Mouse (Mus musculus) layer of hippocampus, adult 11-12 months (tissue): ENCODE results near the gene Wipi1.
"Not testable (repeated sequence)": the region's sequence is repeated elsewhere in the genome, so short reads cannot be mapped to it uniquely, and the experiment has no call there.

ENCODE experiments used
- DNase-seq: peaks from one replicate; pipeline ENCODE4 v3.0.0; 2022; ENCODE audit warnings: low spot score

The Wipi1 gene

GRCm38 (mm10) chr11:109611303-109612149 lies at the start of gene Wipi1:
Gene Wipi1 (minus strand): TSS chr11:109611967.
- DNase-seq, result peak; percentile 99

GRCm38 (mm10) chr11:109660526-109660925 lies 48.8 kb upstream of the Wipi1 start:
- not testable (repeated sequence) for DNase-seq

GRCm38 (mm10) chr11:109656232-109656631 lies 44.5 kb upstream of the Wipi1 start:
- no peak for DNase-seq

- DNase-seq, result no peak
Measured at GRCm38 (mm10) chr11:109654581-109654980, 42.8 kb upstream of the Wipi1 start.

GRCm38 (mm10) chr11:109653201-109653600 lies 41.4 kb upstream of the Wipi1 start:
- no peak for DNase-seq

GRCm38 (mm10) chr11:109652505-109652904 lies 40.7 kb upstream of the Wipi1 start:
- DNase-seq, result no peak

- DNase-seq, result no peak
Measured at GRCm38 (mm10) chr11:109651566-109652024, 39.8 kb upstream of the Wipi1 start.

GRCm38 (mm10) chr11:109650788-109651565 lies 39.2 kb upstream of the Wipi1 start:
- DNase-seq, result peak; percentile 94

GRCm38 (mm10) chr11:109649975-109650701 lies 38.4 kb upstream of the Wipi1 start:
- DNase-seq, result peak; percentile 81

- peak; percentile 52 for DNase-seq
Measured at GRCm38 (mm10) chr11:109649206-109649605, 37.4 kb upstream of the Wipi1 start, which contains the start of gene Prkar1a. Gene Prkar1a (plus strand): TSS chr11:109649405.

- DNase-seq, result peak; percentile 49
Measured at GRCm38 (mm10) chr11:109648510-109648909, 36.7 kb upstream of the Wipi1 start.

GRCm38 (mm10) chr11:109641498-109642222 lies 29.9 kb upstream of the Wipi1 start:
- no peak for DNase-seq

- DNase-seq, result no peak
Measured at GRCm38 (mm10) chr11:109635871-109636395, 24.2 kb upstream of the Wipi1 start.

- no peak for DNase-seq
Measured at GRCm38 (mm10) chr11:109634928-109635327, 23.2 kb upstream of the Wipi1 start.

- no peak for DNase-seq
Measured at GRCm38 (mm10) chr11:109629021-109629521, 17.3 kb upstream of the Wipi1 start.

- DNase-seq, result no peak
Measured at GRCm38 (mm10) chr11:109628099-109628498, 16.3 kb upstream of the Wipi1 start.

- no peak for DNase-seq
Measured at GRCm38 (mm10) chr11:109627648-109628047, 15.9 kb upstream of the Wipi1 start.

- no peak for DNase-seq
Measured at GRCm38 (mm10) chr11:109623238-109623637, 11.5 kb upstream of the Wipi1 start.

- DNase-seq, result no peak
Measured at GRCm38 (mm10) chr11:109622518-109623037, 10.8 kb upstream of the Wipi1 start.

GRCm38 (mm10) chr11:109621183-109621582 lies 9.4 kb upstream of the Wipi1 start:
- peak; percentile 61 for DNase-seq

GRCm38 (mm10) chr11:109620356-109620755 lies 8.6 kb upstream of the Wipi1 start:
- no peak for DNase-seq
